Mouse (Mus musculus) MEL (cell line): ENCODE measurements around the gene Fpr2. TPM values are rescaled to one million over a fixed set of nuclear protein-coding genes. Genes with fewer than 3 reads are reported as not detected.

ENCODE experiments used
- DNase-seq: peaks from one replicate; pipeline ENCODE4 v3.0.0; 2011; ENCODE audit warnings: low read depth, low spot score
- H3K27ac ChIP-seq: 2 replicates; pipeline ENCODE4 v1.5.1; 2012; ENCODE audit warnings: low read depth, mild to moderate bottlenecking, control low read depth, low read length, moderate library complexity; ENCODE audit not compliant: control insufficient read depth
- H3K27me3 ChIP-seq, 2 experiments: fragments of 150-350 bp in 1 of 2; sonication (generic) in 1 of 2; 2 replicates each; pipeline ENCODE4 v1.6.1; 2012; ENCODE audit warnings: low read length in 2 of 2, mild to moderate bottlenecking in 2 of 2, improper control_type of control experiment in 1 of 2, moderate library complexity in 1 of 2; ENCODE audit not compliant: insufficient read depth in 2 of 2, control insufficient read depth in 1 of 2
- H3K36me3 ChIP-seq, 2 experiments: 2 replicates each; pipeline ENCODE4 v1.6.1; 2012 to 2014; ENCODE audit warnings: low read length in 2 of 2, improper control_type of control experiment in 1 of 2, inconsistent platforms in 1 of 2, mild to moderate bottlenecking in 1 of 2; ENCODE audit not compliant: insufficient read depth in 2 of 2, control insufficient read depth in 1 of 2
- H3K4me1 ChIP-seq, 2 experiments: fragments of 150-350 bp in 1 of 2; sonication (generic) in 1 of 2; 2 replicates each; pipeline ENCODE4 v1.6.1; 2012; ENCODE audit warnings: low read length in 2 of 2, improper control_type of control experiment in 1 of 2, mild to moderate bottlenecking in 1 of 2; ENCODE audit not compliant: insufficient read depth in 2 of 2, control insufficient read depth in 1 of 2
- H3K4me3 ChIP-seq, 2 experiments: fragments of 150-350 bp in 1 of 2; sonication (generic) in 1 of 2; 2 replicates each; pipeline ENCODE4 v1.5.1; 2012; ENCODE audit warnings: low read depth in 2 of 2, low read length in 2 of 2, mild to moderate bottlenecking in 2 of 2, moderate library complexity in 2 of 2, control low read depth in 1 of 2, improper control_type of control experiment in 1 of 2; ENCODE audit not compliant: control insufficient read depth in 1 of 2, insufficient read depth in 1 of 2
- H3K79me2 ChIP-seq: 2 replicates; pipeline ENCODE4 v1.6.1; 2012; ENCODE audit warnings: mild to moderate bottlenecking, low read length, moderate library complexity; ENCODE audit not compliant: control insufficient read depth, poor library complexity, insufficient read depth
- H3K9ac ChIP-seq: 2 replicates; pipeline ENCODE4 v1.6.1; 2012; ENCODE audit warnings: low read depth, mild to moderate bottlenecking, control low read depth, low read length, moderate library complexity; ENCODE audit not compliant: control insufficient read depth, poor library complexity, severe bottlenecking
- H3K9me3 ChIP-seq: fragments of 150-350 bp; sonication (generic); replicated peaks from 2 replicates; pipeline ENCODE4 v1.6.1; 2012; ENCODE audit warnings: mild to moderate bottlenecking, low read length, improper control_type of control experiment, moderate library complexity; ENCODE audit not compliant: insufficient read depth
- CHD1 ChIP-seq: IDR thresholded peaks from 2 replicates; pipeline ENCODE4 v1.6.1; 2012; ENCODE audit warnings: low read depth, mild to moderate bottlenecking, inconsistent platforms, low read length, improper control_type of control experiment
- CHD2 ChIP-seq: IDR thresholded peaks from 2 replicates; pipeline ENCODE4 v1.6.1; 2011; ENCODE audit warnings: low read length, improper control_type of control experiment
- CTCF ChIP-seq, 3 experiments: IDR thresholded peaks in 2 of 3; conservative IDR thresholded peaks in 1 of 3; 2 replicates each; pipeline ENCODE4 v1.5.1; 2011 to 2012; ENCODE audit warnings: low read length in 3 of 3, low read depth in 2 of 3, mild to moderate bottlenecking in 2 of 3, improper control_type of control experiment in 1 of 3, inconsistent platforms in 1 of 3, mixed read lengths in 1 of 3, moderate library complexity in 1 of 3; ENCODE audit not compliant: control insufficient read depth in 1 of 3, insufficient read depth in 1 of 3, poor library complexity in 1 of 3, severe bottlenecking in 1 of 3
- E2F4 ChIP-seq: IDR thresholded peaks from 2 replicates; pipeline ENCODE4 v1.6.1; 2011; ENCODE audit warnings: low read depth, low read length, improper control_type of control experiment, borderline replicate concordance
- ELF1 ChIP-seq: IDR thresholded peaks from 2 replicates; pipeline ENCODE4 v1.6.1; 2014; ENCODE audit warnings: low read depth, mild to moderate bottlenecking, inconsistent platforms, low read length, improper control_type of control experiment, moderate library complexity
- EP300 ChIP-seq, 2 experiments: IDR thresholded peaks; 2 replicates each; pipeline ENCODE4 v1.6.1; 2011; ENCODE audit warnings: improper control_type of control experiment in 2 of 2, low read length in 2 of 2, low read depth in 1 of 2, mild to moderate bottlenecking in 1 of 2
- GABPA ChIP-seq: IDR thresholded peaks from 2 replicates; pipeline ENCODE4 v1.6.1; 2012; ENCODE audit warnings: low read depth, mild to moderate bottlenecking, inconsistent platforms, low read length, improper control_type of control experiment, moderate library complexity
- GATA1 ChIP-seq: IDR thresholded peaks from 2 replicates; pipeline ENCODE4 v1.6.1; 2011; ENCODE audit warnings: low read depth, low read length, improper control_type of control experiment
- HCFC1 ChIP-seq: IDR thresholded peaks from 2 replicates; pipeline ENCODE4 v1.6.1; 2012; ENCODE audit warnings: low read depth, mild to moderate bottlenecking, inconsistent platforms, low read length, improper control_type of control experiment, moderate library complexity
- KAT2A ChIP-seq: conservative IDR thresholded peaks from 2 replicates; pipeline ENCODE4 v1.6.1; 2012; ENCODE audit warnings: low read depth, low read length, improper control_type of control experiment, inconsistent platforms
- MAFK ChIP-seq: IDR thresholded peaks from 2 replicates; pipeline ENCODE4 v1.6.1; 2011; ENCODE audit warnings: low read depth, mild to moderate bottlenecking, low read length, improper control_type of control experiment, borderline replicate concordance
- MYC ChIP-seq: IDR thresholded peaks from 2 replicates; pipeline ENCODE4 v1.6.1; 2011; ENCODE audit warnings: low read depth, mild to moderate bottlenecking, low read length, improper control_type of control experiment, moderate library complexity
- NELFE ChIP-seq: IDR thresholded peaks from 2 replicates; pipeline ENCODE4 v1.6.1; 2011; ENCODE audit warnings: low read depth, low read length, improper control_type of control experiment
- NRF1 ChIP-seq: IDR thresholded peaks from 2 replicates; pipeline ENCODE4 v1.6.1; 2014; ENCODE audit warnings: low read depth, mild to moderate bottlenecking, inconsistent platforms, low read length, improper control_type of control experiment, moderate library complexity; ENCODE audit not compliant: poor library complexity, insufficient read depth, severe bottlenecking
- SIN3A ChIP-seq: IDR thresholded peaks from 2 replicates; pipeline ENCODE4 v1.6.1; 2012; ENCODE audit warnings: low read length, improper control_type of control experiment, inconsistent platforms
- TAL1 ChIP-seq: IDR thresholded peaks from 2 replicates; pipeline ENCODE4 v1.6.1; 2012; ENCODE audit warnings: mild to moderate bottlenecking, inconsistent platforms, low read length, moderate library complexity, mixed read lengths
- TBP ChIP-seq: IDR thresholded peaks from 2 replicates; pipeline ENCODE4 v1.8.0; 2011; ENCODE audit warnings: low read depth, low read length, improper control_type of control experiment
- TCF12 ChIP-seq: IDR thresholded peaks from 2 replicates; pipeline ENCODE4 v1.6.1; 2014; ENCODE audit warnings: low read depth, mild to moderate bottlenecking, inconsistent platforms, low read length, improper control_type of control experiment, moderate library complexity
- UBTF ChIP-seq: IDR thresholded peaks from 2 replicates; pipeline ENCODE4 v1.6.1; 2012; ENCODE audit warnings: low read depth, mild to moderate bottlenecking, inconsistent platforms, low read length, improper control_type of control experiment, moderate library complexity, borderline replicate concordance; ENCODE audit not compliant: insufficient read depth
- ZC3H11A ChIP-seq: IDR thresholded peaks from 2 replicates; pipeline ENCODE4 v1.6.1; 2012; ENCODE audit warnings: low read depth, mild to moderate bottlenecking, inconsistent platforms, low read length, improper control_type of control experiment
- ZNF384 ChIP-seq: IDR thresholded peaks from 2 replicates; pipeline ENCODE4 v1.6.1; 2012; ENCODE audit warnings: low read depth, mild to moderate bottlenecking, inconsistent platforms, low read length, improper control_type of control experiment
- polyA plus RNA-seq, 2 experiments: library from polyadenylated mRNA; stranded (reverse) in 1 of 2; unstranded in 1 of 2; fragments of >175 nt in 1 of 2; fragments of >200 nt in 1 of 2; gene quantifications; 2 replicates each; pipeline versions ENCODE4 v1.2.1 to v1.2.4; 2012; ENCODE audit warnings: low replicate concordance in 2 of 2, low read depth in 1 of 2; ENCODE audit not compliant: insufficient read length in 2 of 2, insufficient read depth in 1 of 2, missing spikeins in 1 of 2
- total RNA-seq: library from RNA; depleted of rRNA; stranded (reverse); fragments of 300-350 nt; gene quantifications from 2 replicates; pipeline ENCODE4 v1.2.3, GENCODE M21; 2012

Fpr2 gene
- total and polyA plus RNA-seq, 3 experiments: not detected

DNA sequence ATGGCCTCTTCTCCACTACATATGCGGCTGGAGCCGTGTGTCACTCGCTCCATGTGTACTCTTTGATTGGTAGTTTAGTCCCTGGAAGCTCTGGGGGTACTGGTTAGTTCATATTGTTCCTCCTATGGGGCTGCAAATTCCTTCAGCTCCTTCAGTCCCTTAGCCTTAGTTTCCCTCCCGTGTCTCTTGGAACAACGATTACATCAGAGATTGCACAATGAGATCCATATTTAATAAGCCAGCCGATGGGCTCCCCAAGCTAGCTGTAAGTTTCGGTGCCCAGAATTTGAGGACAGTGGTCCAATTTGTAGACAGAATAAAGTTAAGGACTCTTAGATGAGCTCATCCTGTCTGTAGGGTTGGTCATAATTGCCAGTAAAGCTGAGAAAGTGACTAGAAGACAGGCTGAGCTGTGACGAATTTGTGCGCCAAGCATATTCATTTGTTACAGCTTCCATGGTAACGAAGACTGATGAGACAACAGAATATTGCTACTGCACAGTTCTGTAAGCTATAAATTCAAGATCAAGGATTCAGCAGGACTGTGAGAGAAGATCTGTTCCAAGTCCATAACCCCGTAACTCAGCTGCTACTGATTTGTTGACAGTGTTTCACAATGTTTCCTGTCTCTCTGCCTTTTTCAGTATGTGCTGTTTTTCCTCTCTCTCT, 20.7 kb upstream of the Fpr2 start:
- no peak overlapping the region for H3K27ac ChIP-seq
- no peaks in the 10 kb centered on the region for H3K9me3 ChIP-seq
- DNase-seq: no peak
- no peaks in the 10 kb centered on the region for H3K27me3 ChIP-seq
- no peaks in the 10 kb centered on the region for H3K79me2 ChIP-seq
- TF ChIP-seq GABPA: no peak
- TF ChIP-seq KAT2A: no peak
- TF ChIP-seq UBTF: no peak
- no peaks in the 10 kb centered on the region; a peak in 1 of 4 replicates for H3K36me3 ChIP-seq
- H3K4me1 ChIP-seq: no peaks in the 10 kb centered on the region
- no peak overlapping the region for H3K9ac ChIP-seq
- H3K4me3 ChIP-seq: no peak overlapping the region

DNA sequence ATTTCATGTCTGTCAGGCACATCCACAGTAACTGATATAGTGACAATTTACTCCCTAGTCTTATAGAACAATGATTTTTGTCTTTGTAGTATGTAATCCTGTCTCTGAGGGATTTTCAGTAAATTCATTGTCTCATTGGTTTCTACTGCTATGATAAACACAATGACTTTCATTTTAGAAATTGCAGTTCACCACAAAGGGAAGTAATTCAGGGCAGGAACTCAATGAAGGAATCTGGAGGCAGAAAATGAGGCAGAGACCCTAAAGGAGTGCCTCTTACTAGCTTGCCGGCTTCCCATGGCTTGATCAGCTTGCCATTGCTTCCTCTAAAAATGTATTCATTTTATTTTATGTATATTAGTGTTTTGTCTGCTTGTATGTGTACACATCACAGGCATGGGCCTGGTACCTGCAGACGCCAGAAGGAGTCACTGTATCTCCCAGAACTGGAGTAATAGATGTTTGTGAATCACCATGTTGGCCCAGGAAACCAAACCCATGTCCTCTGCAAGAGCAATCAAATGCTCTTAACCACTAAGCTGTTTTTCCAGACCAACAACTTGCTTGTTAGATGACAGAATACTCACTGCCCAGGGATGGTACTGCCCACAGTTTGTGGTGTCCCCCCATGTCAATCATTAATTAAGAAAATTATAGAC, 16.6 kb upstream of the Fpr2 start:
- no peak for DNase-seq
- no peaks in the 10 kb centered on the region for H3K4me1 ChIP-seq
- no peaks in the 10 kb centered on the region; a peak in 1 of 4 replicates for H3K36me3 ChIP-seq
- H3K4me3 ChIP-seq: no peak overlapping the region
- H3K9me3 ChIP-seq: no peaks in the 10 kb centered on the region
- no peaks in the 10 kb centered on the region for H3K27me3 ChIP-seq
- TF ChIP-seq SIN3A: no peak
- TF ChIP-seq GABPA: no peak
- TF ChIP-seq ELF1: no peak
- TF ChIP-seq CHD1: no peak
- TF ChIP-seq NRF1: no peak
- TF ChIP-seq GATA1: no peak
- TF ChIP-seq ZC3H11A: no peak
- no peak for TF ChIP-seq HCFC1
- TF ChIP-seq ZNF384: no peak
- TF ChIP-seq TCF12: no peak
- TF ChIP-seq TBP: no peak
- TF ChIP-seq CTCF (IDR thresholded peaks at IDR 0.05 in 2 of 3, conservative IDR thresholded peaks at IDR 0.05 in 1 of 3; ENCODE audit: control insufficient read depth in 1 of 3, insufficient read depth in 1 of 3, low read depth in 2 of 3, low read length in 3 of 3, poor library complexity in 1 of 3, severe bottlenecking in 1 of 3): no peak
- TF ChIP-seq MAFK: no peak
- TF ChIP-seq MYC: no peak
- TF ChIP-seq NELFE: no peak
- TF ChIP-seq EP300 (IDR thresholded peaks at IDR 0.05; ENCODE audit: low read depth in 1 of 2, low read length in 2 of 2): no peak
- TF ChIP-seq TAL1: no peak
- no peak for TF ChIP-seq E2F4
- TF ChIP-seq CHD2: no peak
- H3K79me2 ChIP-seq: no peaks in the 10 kb centered on the region
- no peak overlapping the region for H3K27ac ChIP-seq
- H3K9ac ChIP-seq: no peak overlapping the region
